8 mouse cellular contexts compared by ENCODE assay signal in the genomic region with DNA sequence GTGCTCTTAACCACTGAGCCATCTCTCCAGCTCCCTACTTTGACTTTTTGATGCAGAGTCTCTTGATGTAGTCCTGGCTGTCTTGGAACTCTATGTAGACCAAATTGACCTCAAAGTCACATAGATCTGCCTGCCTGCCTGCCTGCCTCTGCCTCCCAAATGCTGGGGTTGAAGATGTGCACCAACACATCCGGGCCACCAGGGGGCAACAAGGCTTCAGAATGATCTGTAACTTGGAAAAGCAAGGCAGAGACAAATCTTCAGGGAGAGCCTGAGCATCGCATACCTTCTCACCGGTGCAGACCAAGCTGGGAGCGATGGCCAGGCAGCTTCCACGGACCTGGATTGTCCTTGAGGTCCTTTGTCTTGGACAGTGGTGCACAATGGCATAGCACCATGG. TPM values are rescaled to one million over a fixed set of nuclear protein-coding genes. Genes with fewer than 3 reads are reported as not detected.
DNase-seq lines count a peak whose midpoint lies in the region; ATAC-seq and TF ChIP-seq lines count a peak whose summit lies in the region.

No protein-coding gene starts in this region.

- WGBS in heart, postnatal 0 days: 39% methylated on average over 5 of the region's 5 CpGs

- TF ChIP-seq POLR2A in MEL (IDR thresholded peaks at IDR 0.05; ENCODE audit: control insufficient read depth in 1 of 2, insufficient read depth in 1 of 2, low read depth in 1 of 2, low read length in 2 of 2, poor library complexity in 1 of 2): no peak

- no peak; the same call in 1 of the 2 replicates for ATAC-seq in heart, postnatal 0 days (ENCODE audit: insufficient read depth, low read depth)

- no peak overlapping the region for H3K4me2 ChIP-seq in heart, postnatal 0 days (ENCODE audit: low read depth, low read length)

- DNase-seq in layer of hippocampus, adult 11-12 months (ENCODE audit: low spot score): peak; percentile 49
- DNase-seq in layer of hippocampus, adult 9-10 months (ENCODE audit: low spot score): no peak
- peak; percentile 81 for DNase-seq in MEL (ENCODE audit: low read depth, low spot score)
- DNase-seq in c-Kit-positive CD71-negative TER-119-negative erythroid progenitor cells, embryonic 14.5 days (ENCODE audit: low read depth): peak; percentile 59
- no peak for DNase-seq in heart, postnatal 0 days (ENCODE audit: low spot score)
- peak; percentile 76 for DNase-seq in lung, postnatal 10 days
- DNase-seq in spleen, postnatal 4 days (ENCODE audit: low spot score in 2 of 2): peak; percentile 72 to 87
- no peak for DNase-seq in right cerebral cortex, postnatal 4 days

- H3K4me1 ChIP-seq in MEL (ENCODE audit: control insufficient read depth in 1 of 2, insufficient read depth in 2 of 2, low read length in 2 of 2): no peaks in the 10 kb centered on the region
- H3K4me1 ChIP-seq in heart, postnatal 0 days (ENCODE audit: control insufficient read depth, insufficient read depth): peaks cover 5% of the 10 kb centered on the region

- TF ChIP-seq CTCF in MEL (IDR thresholded peaks at IDR 0.05 in 2 of 3, conservative IDR thresholded peaks at IDR 0.05 in 1 of 3; ENCODE audit: control insufficient read depth in 1 of 3, insufficient read depth in 1 of 3, low read depth in 2 of 3, low read length in 3 of 3, poor library complexity in 1 of 3, severe bottlenecking in 1 of 3): peak; percentile 66 to 81 (median 78)
- TF ChIP-seq CTCF in heart, postnatal 0 days (IDR thresholded peaks at IDR 0.05; ENCODE audit: low read depth): peak; percentile 61

- no peaks in the 10 kb centered on the region for H3K79me2 ChIP-seq in MEL (ENCODE audit: control insufficient read depth, insufficient read depth, low read length, poor library complexity)

- H3K27ac ChIP-seq in MEL (ENCODE audit: control insufficient read depth, low read depth, low read length): no peak overlapping the region
- H3K27ac ChIP-seq in heart, postnatal 0 days (ENCODE audit: low read depth): no peak overlapping the region

- TF ChIP-seq EP300 in MEL (IDR thresholded peaks at IDR 0.05; ENCODE audit: low read depth in 1 of 2, low read length in 2 of 2): no peak
- TF ChIP-seq EP300 in heart, postnatal 0 days (IDR thresholded peaks at IDR 0.05; ENCODE audit: low read depth): no peak

- no peak overlapping the region for H3K4me3 ChIP-seq in MEL (ENCODE audit: control insufficient read depth in 1 of 2, insufficient read depth in 1 of 2, low read depth in 2 of 2, low read length in 2 of 2)
- no peak overlapping the region for H3K4me3 ChIP-seq in heart, postnatal 0 days (ENCODE audit: low read depth, low read length)

- no peaks in the 10 kb centered on the region for H3K27me3 ChIP-seq in MEL (ENCODE audit: control insufficient read depth in 1 of 2, insufficient read depth in 2 of 2, low read length in 2 of 2)
- no peaks in the 10 kb centered on the region for H3K27me3 ChIP-seq in heart, postnatal 0 days (ENCODE audit: control insufficient read depth, insufficient read depth, low read length)

- H3K9me3 ChIP-seq in MEL (replicated peaks; ENCODE audit: insufficient read depth, low read length): no peaks in the 10 kb centered on the region
- H3K9me3 ChIP-seq in heart, postnatal 0 days (replicated peaks; ENCODE audit: control insufficient read depth, low read length): no peaks in the 10 kb centered on the region

- peak; percentile 65 for TF ChIP-seq RAD21 in MEL (IDR thresholded peaks at IDR 0.05; ENCODE audit: low read depth, low read length)

- no peak overlapping the region for H3K9ac ChIP-seq in MEL (ENCODE audit: control insufficient read depth, low read depth, low read length, poor library complexity, severe bottlenecking)
- H3K9ac ChIP-seq in heart, postnatal 0 days (replicated peaks; ENCODE audit: low read depth, low read length): no peak overlapping the region

- no peaks in the 10 kb centered on the region for H3K36me3 ChIP-seq in MEL (ENCODE audit: control insufficient read depth in 1 of 2, insufficient read depth in 2 of 2, low read length in 2 of 2)
- H3K36me3 ChIP-seq in heart, postnatal 0 days (replicated peaks; ENCODE audit: control insufficient read depth, insufficient read depth, low read length): 0 out of 2 replicates have a peak, but pooled peaks cover 9% of the 10 kb centered on the region

TF ChIP-seq in MEL, 35 proteins besides CTCF, POLR2A, EP300 and RAD21:
- TF ChIP-seq CHD2 (IDR thresholded peaks at IDR 0.05; ENCODE audit: low read length) (no peak), ZC3H11A (IDR thresholded peaks at IDR 0.05; ENCODE audit: low read depth, low read length) (peak; percentile 39; the same call in 1 of the 2 replicates), MAFK (IDR thresholded peaks at IDR 0.05; ENCODE audit: borderline replicate concordance, low read depth, low read length) (no peak), UBTF (IDR thresholded peaks at IDR 0.05; ENCODE audit: borderline replicate concordance, insufficient read depth, low read depth, low read length) (no peak), SMC3 (IDR thresholded peaks at IDR 0.05; ENCODE audit: low read depth, low read length) (peak; percentile 83), NELFE (IDR thresholded peaks at IDR 0.05; ENCODE audit: low read depth, low read length) (no peak)

RNA-seq across cellular contexts. Expression of a gene that starts 7.9 kb away (rescaled TPM):
- 38.3 and 41.0 TPM in 2 replicates for total RNA-seq in MEL (2012; rRNA removed)
- 10 to 100 TPM in 1 of 2 experiments, not detected in 1; 71.7 TPM for polyA plus RNA-seq in MEL (2012; ENCODE audit: insufficient read depth in 1 of 2, insufficient read length in 2 of 2, low read depth in 1 of 2, low replicate concordance in 2 of 2, missing spikeins in 1 of 2)
- total RNA-seq in heart, postnatal 0 days (2014; rRNA removed; ENCODE audit: low replicate concordance): 76.9 and 102 TPM in 2 replicates
- 49.0 and 51.8 TPM in 2 replicates for polyA plus RNA-seq in heart, postnatal 0 days (2015; fragmentation: Nextera tagmentation; extraction: Ambion mirVana)

RNA-seq across cellular contexts. Expression of a gene that starts 13.2 kb away (rescaled TPM):
- 8.9 and 10.0 TPM in 2 replicates for total RNA-seq in MEL (2012; rRNA removed)
- 10 to 100 TPM in 1 of 2 experiments, not detected in 1; 17.0 TPM for polyA plus RNA-seq in MEL (2012; ENCODE audit: insufficient read depth in 1 of 2, insufficient read length in 2 of 2, low read depth in 1 of 2, low replicate concordance in 2 of 2, missing spikeins in 1 of 2)
- 21.6 and 44.2 TPM in 2 replicates for total RNA-seq in heart, postnatal 0 days (2014; rRNA removed; ENCODE audit: low replicate concordance)
- 14.5 and 14.6 TPM in 2 replicates for polyA plus RNA-seq in heart, postnatal 0 days (2015; fragmentation: Nextera tagmentation; extraction: Ambion mirVana)

RNA-seq across cellular contexts. Expression of a gene that starts 27.6 kb away (rescaled TPM):
- 18.0 and 18.4 TPM in 2 replicates for total RNA-seq in MEL (2012; rRNA removed)
- 10 to 100 TPM in 1 of 2 experiments, not detected in 1; 35.3 TPM for polyA plus RNA-seq in MEL (2012; ENCODE audit: insufficient read depth in 1 of 2, insufficient read length in 2 of 2, low read depth in 1 of 2, low replicate concordance in 2 of 2, missing spikeins in 1 of 2)
- 17.1 and 31.2 TPM in 2 replicates for total RNA-seq in heart, postnatal 0 days (2014; rRNA removed; ENCODE audit: low replicate concordance)
- polyA plus RNA-seq in heart, postnatal 0 days (2015; fragmentation: Nextera tagmentation; extraction: Ambion mirVana): 11.1 and 11.7 TPM in 2 replicates

RNA-seq across cellular contexts. Expression of a gene that starts 36.0 kb away (rescaled TPM):
- 26.8 and 28.4 TPM in 2 replicates for total RNA-seq in MEL (2012; rRNA removed)
- polyA plus RNA-seq in MEL (2012; ENCODE audit: insufficient read depth in 1 of 2, insufficient read length in 2 of 2, low read depth in 1 of 2, low replicate concordance in 2 of 2, missing spikeins in 1 of 2): 10 to 100 TPM in 1 of 2 experiments, not detected in 1; 15.1 TPM
- 11.6 and 19.5 TPM in 2 replicates for total RNA-seq in heart, postnatal 0 days (2014; rRNA removed; ENCODE audit: low replicate concordance)
- 14.3 and 14.6 TPM in 2 replicates for polyA plus RNA-seq in heart, postnatal 0 days (2015; fragmentation: Nextera tagmentation; extraction: Ambion mirVana)

RNA-seq across cellular contexts. Expression of a gene that starts 36.1 kb away (rescaled TPM):
- 346 and 400 TPM in 2 replicates for total RNA-seq in MEL (2012; rRNA removed)
- polyA plus RNA-seq in MEL (2012; ENCODE audit: insufficient read depth in 1 of 2, insufficient read length in 2 of 2, low read depth in 1 of 2, low replicate concordance in 2 of 2, missing spikeins in 1 of 2): 100 to 1,000 TPM in 1 of 2 experiments, not detected in 1; 366 TPM
- 70.4 and 74.5 TPM in 2 replicates for total RNA-seq in heart, postnatal 0 days (2014; rRNA removed; ENCODE audit: low replicate concordance)
- 490 and 527 TPM in 2 replicates for polyA plus RNA-seq in heart, postnatal 0 days (2015; fragmentation: Nextera tagmentation; extraction: Ambion mirVana)

Comparison
In these comparisons a context has a peak if more than half of its experiments do, and no peak if none do; other contexts are left out.
1. DNase-seq: peak in layer of hippocampus, adult 11-12 months (single experiment), MEL (single experiment), c-Kit-positive CD71-negative TER-119-negative erythroid progenitor cells, embryonic 14.5 days (single experiment), lung, postnatal 10 days (single experiment) and spleen, postnatal 4 days (2 of 2); none in layer of hippocampus, adult 9-10 months (single experiment), heart, postnatal 0 days (single experiment) and right cerebral cortex, postnatal 4 days (single experiment).